Mouse (Mus musculus): ENCODE data around the gene Cmtm5. TPM values are rescaled to one million over a fixed set of nuclear protein-coding genes. Genes with fewer than 3 reads are reported as not detected.
A peak's percentile ranks its signal among the peaks of the same experiment; 100 is the strongest.

Gene Cmtm5
- polyA plus RNA-seq, 1 experiment from 2014 or later, result 2.2 TPM

MicroRNAs within 50 kb of the gene (microRNA counts, 519-probe panel; counts per million panel counts)
- microRNA mmu-miR-208a, result not detected
- not detected for microRNA mmu-miR-208b

Small RNAs within 50 kb of the gene (microRNA-seq; reads per million reads assigned to microRNA genes)
- 6.3 reads per million, percentile 21 among the genes with 10 or more reads in this experiment for gene Mir208a
- 25.8 reads per million, percentile 36 among the genes with 10 or more reads in this experiment for gene Mir208b

Other genes with a start within 250 kb of the Cmtm5 start
- 176 and 178 TPM in 2 replicates for gene Acin1, start 249.3 kb upstream of the Cmtm5 start, polyA plus RNA-seq (2016; fragmentation: Nextera tagmentation; extraction: Ambion mirVana)
- 0.09 and 0.11 TPM in 2 replicates for gene Gm29776, start 237.4 kb upstream of the Cmtm5 start, polyA plus RNA-seq (2016; fragmentation: Nextera tagmentation; extraction: Ambion mirVana)
- gene Cebpe, start 224.1 kb upstream of the Cmtm5 start, polyA plus RNA-seq (2016; fragmentation: Nextera tagmentation; extraction: Ambion mirVana), result 0.38 TPM in 1 of 2 replicates, not detected in the other
- 2.9 and 3.3 TPM in 2 replicates for gene Slc7a8, start 154.3 kb upstream of the Cmtm5 start, polyA plus RNA-seq (2016; fragmentation: Nextera tagmentation; extraction: Ambion mirVana)
- not detected in 2 replicates for gene Rnf212b, start 122.1 kb upstream of the Cmtm5 start, polyA plus RNA-seq (2016; fragmentation: Nextera tagmentation; extraction: Ambion mirVana)
- 16.4 and 18.6 TPM in 2 replicates for gene Homez, start 65.3 kb upstream of the Cmtm5 start, polyA plus RNA-seq (2016; fragmentation: Nextera tagmentation; extraction: Ambion mirVana)
- gene Ppp1r3e, start 58.7 kb upstream of the Cmtm5 start, polyA plus RNA-seq (2016; fragmentation: Nextera tagmentation; extraction: Ambion mirVana), result 0.80 and 1.6 TPM in 2 replicates
- 2.7 and 3.7 TPM in 2 replicates for gene Bcl2l2, start 52.9 kb upstream of the Cmtm5 start, polyA plus RNA-seq (2016; fragmentation: Nextera tagmentation; extraction: Ambion mirVana)
- gene Gm20521, start 52.8 kb upstream of the Cmtm5 start, polyA plus RNA-seq (2016; fragmentation: Nextera tagmentation; extraction: Ambion mirVana), result 0.22 TPM in 1 of 2 replicates, not detected in the other
- 199 and 238 TPM in 2 replicates for gene Pabpn1, start 43.8 kb upstream of the Cmtm5 start, polyA plus RNA-seq (2016; fragmentation: Nextera tagmentation; extraction: Ambion mirVana)
- gene Slc22a17, start 23.1 kb upstream of the Cmtm5 start, polyA plus RNA-seq (2016; fragmentation: Nextera tagmentation; extraction: Ambion mirVana), result 110 and 125 TPM in 2 replicates
- gene Efs, start 10.1 kb upstream of the Cmtm5 start, polyA plus RNA-seq (2016; fragmentation: Nextera tagmentation; extraction: Ambion mirVana), result 36.0 and 38.6 TPM in 2 replicates
- not detected in 2 replicates for gene Il25, start 3.6 kb upstream of the Cmtm5 start, polyA plus RNA-seq (2016; fragmentation: Nextera tagmentation; extraction: Ambion mirVana)
- gene Myh6, start 30.7 kb downstream of the Cmtm5 start, polyA plus RNA-seq (2016; fragmentation: Nextera tagmentation; extraction: Ambion mirVana), result 0.99 and 1.1 TPM in 2 replicates
- gene Gm17428, start 40.7 kb downstream of the Cmtm5 start, polyA plus RNA-seq (2016; fragmentation: Nextera tagmentation; extraction: Ambion mirVana), result not detected in 2 replicates
- gene Myh7, start 58.4 kb downstream of the Cmtm5 start, polyA plus RNA-seq (2016; fragmentation: Nextera tagmentation; extraction: Ambion mirVana), result 2.3 and 4.1 TPM in 2 replicates
- 65.7 and 69.6 TPM in 2 replicates for gene Ngdn, start 79.2 kb downstream of the Cmtm5 start, polyA plus RNA-seq (2016; fragmentation: Nextera tagmentation; extraction: Ambion mirVana)
- gene Zfhx2, start 156.1 kb downstream of the Cmtm5 start, polyA plus RNA-seq (2016; fragmentation: Nextera tagmentation; extraction: Ambion mirVana), result 26.2 and 30.2 TPM in 2 replicates
- 26.6 and 27.3 TPM in 2 replicates for gene Thtpa, start 158.5 kb downstream of the Cmtm5 start, polyA plus RNA-seq (2016; fragmentation: Nextera tagmentation; extraction: Ambion mirVana)
- gene Ap1g2, start 170.3 kb downstream of the Cmtm5 start, polyA plus RNA-seq (2016; fragmentation: Nextera tagmentation; extraction: Ambion mirVana), result 8.2 and 10.9 TPM in 2 replicates
- gene Jph4, start 180.7 kb downstream of the Cmtm5 start, polyA plus RNA-seq (2016; fragmentation: Nextera tagmentation; extraction: Ambion mirVana), result 7.2 and 9.9 TPM in 2 replicates